Mouse (Mus musculus) mature B cell (primary cell): Measurements from ENCODE around the gene Sypl.

Experiments used
- in situ Hi-C: fragments of 300-500 bp; cut with MboI; formaldehyde crosslinking; loops from 2 replicates; pipeline ENCODE4 v1.14.3; 2019

The Sypl gene

DNA sequence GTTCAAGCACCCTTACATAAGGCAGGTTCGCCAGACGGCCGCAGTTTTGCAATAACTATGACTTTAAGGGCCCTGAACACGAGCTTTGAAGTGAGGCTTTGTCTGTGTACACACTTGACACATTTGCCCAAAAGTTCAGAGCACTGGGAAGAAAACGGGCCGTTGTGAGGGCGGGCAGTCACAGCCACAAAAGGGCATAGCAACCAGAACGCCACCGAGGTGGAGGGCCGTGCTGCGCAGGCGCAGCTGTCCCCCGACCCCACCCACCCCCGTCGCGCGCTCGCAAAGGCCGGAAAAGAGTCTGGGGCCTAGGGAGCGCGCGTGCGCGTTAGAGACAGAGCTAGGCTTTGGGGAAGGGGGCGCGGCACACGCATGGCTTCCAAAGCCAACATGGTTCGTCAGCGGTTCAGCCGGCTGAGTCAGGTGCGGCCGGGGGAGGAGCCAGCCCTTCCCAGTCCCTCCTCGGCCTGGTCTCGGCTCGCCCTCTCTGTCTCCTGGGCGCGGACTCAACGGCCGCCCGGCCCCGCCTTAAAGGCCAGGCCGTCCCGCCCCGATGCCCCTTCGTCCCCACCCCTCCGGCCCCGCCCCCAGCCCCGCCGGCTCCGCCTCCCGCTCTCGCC, at the start of gene Sypl:
TSS of gene Sypl (plus strand) at position 296 of the 620 bp plus-strand sequence.
- in situ Hi-C loops, result no loop called here

DNA sequence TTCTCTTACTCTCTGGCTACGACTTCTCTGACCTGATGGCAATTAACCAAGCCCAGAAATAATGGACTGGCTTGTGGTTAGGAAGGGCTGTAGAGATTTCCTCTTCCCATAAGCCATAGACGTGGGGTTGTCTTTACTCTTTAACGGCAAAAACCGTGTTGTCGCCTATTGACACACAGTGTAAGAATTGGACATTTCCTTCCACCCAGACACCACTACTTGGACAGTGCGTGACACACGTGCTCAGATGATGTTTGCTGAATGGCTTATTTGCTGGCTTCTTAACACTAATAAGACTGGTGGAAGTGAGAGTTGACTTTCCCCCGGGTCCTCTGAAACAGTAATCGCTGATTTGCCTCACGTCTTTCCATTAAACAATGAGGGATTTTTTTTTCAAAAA, 44.0 kb upstream of the Sypl start:
- in situ Hi-C loops, result loop anchor here (5.0 kb wide), 1 partner anchor 98 kb away; no protein-coding TSS in a partner anchor

DNA sequence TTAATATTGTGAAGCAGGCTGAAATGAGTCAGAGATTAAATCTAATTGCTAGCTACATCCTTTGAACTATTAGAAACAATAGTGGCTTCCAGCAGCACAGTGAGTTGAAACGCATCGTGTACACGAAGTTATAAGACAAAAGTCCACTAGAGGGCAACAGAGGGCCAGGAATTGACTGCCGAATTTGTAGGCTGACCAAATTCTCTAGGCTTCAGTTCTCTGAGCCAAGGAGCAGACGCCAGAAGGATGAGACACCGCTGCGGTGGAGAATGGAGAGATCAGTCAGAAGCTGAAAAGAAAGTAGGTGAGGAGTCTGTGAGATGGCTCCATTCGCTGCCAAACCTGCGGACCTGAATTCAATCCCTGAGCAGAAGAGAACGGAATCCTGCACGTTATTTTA, 43.6 kb upstream of the Sypl start:
- in situ Hi-C loops, result loop anchor here (5.0 kb wide), 1 partner anchor 97 kb away; no protein-coding TSS in a partner anchor

DNA sequence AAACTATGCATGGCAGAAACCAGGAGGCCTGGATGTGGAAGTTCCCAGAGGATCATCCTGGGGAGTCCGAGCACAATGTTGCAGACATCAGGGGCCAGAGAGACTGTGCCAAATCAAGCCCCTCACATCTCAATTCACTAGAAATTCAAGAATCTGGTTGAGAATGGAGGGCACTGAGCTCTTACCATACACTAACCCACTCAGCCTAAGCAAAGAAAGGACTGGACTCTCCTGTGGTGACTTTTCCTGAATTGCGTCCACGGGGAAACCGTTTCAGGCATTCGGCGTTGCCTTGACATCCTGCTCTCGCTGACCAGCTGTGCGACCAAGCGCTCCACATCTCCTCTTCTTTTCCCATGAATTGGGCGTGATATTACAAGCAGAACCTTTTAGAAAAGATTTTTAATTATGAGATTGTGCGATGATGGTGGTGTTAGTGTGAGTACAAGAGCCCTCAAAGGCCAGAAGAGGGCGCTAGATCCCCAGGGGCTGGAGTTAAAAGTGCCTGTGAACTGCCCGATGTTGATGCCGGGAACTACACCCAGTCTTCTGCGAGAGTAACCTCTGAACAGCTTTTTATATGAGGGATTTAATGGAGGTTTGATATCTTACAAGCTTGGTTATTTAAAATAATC, 43.0 kb upstream of the Sypl start:
- in situ Hi-C loops, result loop anchor here (5.0 kb wide), 1 partner anchor 97 kb away; no protein-coding TSS in a partner anchor

DNA sequence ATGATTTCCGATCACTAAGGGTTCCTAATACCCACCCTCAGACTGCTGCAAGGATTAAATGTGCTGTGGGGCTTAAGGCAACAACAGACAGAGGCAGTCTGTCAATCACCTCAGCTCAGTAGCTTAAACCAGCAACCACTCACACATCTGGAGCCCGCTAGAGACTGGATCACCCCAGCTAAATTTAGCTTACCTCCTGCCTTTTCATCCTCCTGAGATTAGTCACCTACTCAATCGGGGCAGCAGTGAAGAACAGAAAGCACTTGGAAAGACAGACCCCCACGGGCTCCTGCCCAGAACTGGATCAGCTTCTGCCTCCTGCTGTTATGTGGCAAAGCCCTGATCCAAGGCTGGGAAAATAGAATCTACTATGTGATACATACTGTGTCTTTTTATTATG, 42.1 kb upstream of the Sypl start:
- in situ Hi-C loops, result loop anchor here (5.0 kb wide), 1 partner anchor 96 kb away; no protein-coding TSS in a partner anchor

DNA sequence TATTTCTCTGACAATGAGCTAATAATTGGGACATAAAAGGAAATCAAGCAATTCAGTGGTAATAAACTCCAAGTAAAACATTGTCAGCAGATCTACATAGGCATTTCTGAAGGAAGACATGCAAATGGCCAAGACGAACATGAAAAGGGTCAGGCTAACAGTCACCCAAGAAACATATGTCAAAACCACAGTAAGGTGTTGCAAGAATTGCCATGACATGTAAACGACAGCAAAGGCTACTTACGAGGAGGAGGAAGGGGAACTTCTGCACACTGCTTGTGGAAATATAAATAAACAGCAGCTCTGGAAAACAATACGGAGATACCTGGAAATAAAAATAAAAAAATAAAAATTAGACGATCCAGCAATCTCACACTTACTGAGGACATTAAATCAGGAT, 40.9 kb upstream of the Sypl start:
- in situ Hi-C loops, result loop anchor here (5.0 kb wide), 1 partner anchor 95 kb away; no protein-coding TSS in a partner anchor

DNA sequence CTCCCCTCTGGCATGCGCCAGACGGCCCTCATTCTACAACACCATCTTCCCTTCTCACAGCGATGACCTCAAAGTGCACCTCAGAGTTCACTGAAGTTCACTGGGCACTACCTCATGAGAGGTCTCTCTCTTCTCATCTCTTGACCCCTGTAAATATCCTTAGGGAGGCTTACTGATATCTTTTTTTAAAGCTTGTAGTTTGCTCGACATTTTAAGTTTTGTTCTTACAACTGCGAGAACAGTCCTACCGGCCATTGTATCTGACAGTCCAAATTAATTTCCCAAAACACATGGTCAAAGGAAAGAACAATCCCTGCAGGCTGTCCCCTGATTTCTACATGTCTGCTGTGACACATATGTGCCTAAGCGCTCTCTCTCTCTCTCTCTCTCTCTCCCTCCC, 35.0 kb upstream of the Sypl start:
- in situ Hi-C loops, result no loop called here

DNA sequence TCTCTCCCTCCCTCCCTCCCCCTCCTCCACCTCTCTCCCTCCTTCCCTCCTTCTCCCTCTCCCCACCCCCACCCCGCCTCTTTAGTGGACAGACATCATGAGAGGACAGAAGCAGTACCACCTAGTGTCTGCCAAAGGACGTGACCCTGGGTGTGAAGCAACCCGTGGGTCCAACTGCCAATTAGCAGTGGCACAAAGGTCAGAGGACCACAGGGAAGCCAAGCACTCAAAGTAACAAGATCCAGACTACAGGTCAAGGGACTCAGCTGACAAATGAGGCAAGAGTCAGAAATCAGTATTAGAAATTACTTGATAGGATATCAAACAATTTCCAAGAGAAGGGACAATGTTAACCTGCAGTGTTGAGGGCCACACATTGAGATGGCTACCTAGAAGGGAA, 34.6 kb upstream of the Sypl start:
- in situ Hi-C loops, result no loop called here

DNA sequence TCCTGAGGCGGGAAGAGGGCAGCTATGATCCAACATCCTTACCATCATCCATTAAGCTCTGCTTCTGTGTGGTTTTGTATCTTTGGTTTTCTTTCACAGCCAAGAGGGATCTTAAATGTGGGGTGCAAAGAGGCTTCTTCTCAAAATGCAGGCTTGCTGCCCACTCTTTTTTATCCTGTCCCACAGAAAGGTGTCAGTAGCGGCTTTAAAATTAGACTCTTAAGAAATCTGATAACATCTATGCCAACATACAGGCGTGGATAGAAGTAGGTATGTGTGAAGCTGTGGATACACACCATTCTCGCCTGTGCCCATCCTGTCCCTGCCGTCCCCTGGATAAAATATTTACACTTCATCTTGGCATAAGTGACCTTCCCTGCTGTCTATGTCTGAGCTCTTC, 34.2 kb upstream of the Sypl start:
- in situ Hi-C loops, result no loop called here

DNA sequence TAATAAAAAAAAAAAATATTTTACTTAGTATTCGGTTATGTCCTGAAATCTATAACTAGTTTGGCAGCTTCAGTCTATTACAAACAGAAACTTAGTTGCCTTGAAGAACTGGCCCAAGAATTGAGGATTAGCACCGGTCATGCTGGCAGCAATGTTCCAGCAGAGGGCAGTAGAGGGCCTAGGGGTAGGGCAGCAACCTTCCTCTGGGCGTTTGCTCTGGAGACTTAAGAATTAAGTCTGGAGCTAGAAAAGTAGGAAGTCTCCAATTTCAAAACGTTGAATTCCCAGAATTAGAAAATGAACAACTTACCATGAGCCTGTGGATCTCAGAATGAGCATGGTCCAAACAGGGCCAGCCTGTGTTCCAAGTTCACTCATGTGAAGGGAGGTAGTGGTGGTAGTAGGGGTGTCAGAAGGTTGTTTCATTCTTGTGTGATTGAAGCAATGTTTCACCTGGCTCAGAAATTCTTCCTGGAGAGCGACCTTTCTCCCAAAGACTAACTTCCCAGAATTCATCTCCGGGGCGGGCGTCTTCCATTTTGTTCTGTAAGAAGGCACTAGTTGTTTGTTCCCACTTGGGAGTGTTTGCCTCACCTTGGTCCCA, 33.4 kb upstream of the Sypl start:
- in situ Hi-C loops, result no loop called here

DNA sequence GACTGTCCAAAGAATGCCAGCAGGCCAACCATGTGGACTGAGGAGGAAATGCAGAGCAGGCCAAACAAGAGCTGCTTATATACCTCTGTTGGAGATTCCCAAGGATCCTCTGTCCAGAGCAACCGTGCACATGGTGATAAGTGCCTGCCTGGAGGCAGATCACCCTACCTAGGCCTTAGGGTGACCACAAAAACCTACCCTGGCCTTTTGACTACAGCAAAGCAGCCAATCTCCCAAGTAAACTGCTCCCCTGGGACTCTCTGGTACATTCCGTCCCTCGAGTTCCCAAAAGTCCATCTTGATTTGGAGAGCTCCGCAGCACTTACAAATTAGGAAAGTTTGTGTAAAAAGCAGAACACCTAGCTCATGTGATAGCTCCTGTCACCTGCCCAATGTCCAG, 32.6 kb upstream of the Sypl start:
- in situ Hi-C loops, result no loop called here

DNA sequence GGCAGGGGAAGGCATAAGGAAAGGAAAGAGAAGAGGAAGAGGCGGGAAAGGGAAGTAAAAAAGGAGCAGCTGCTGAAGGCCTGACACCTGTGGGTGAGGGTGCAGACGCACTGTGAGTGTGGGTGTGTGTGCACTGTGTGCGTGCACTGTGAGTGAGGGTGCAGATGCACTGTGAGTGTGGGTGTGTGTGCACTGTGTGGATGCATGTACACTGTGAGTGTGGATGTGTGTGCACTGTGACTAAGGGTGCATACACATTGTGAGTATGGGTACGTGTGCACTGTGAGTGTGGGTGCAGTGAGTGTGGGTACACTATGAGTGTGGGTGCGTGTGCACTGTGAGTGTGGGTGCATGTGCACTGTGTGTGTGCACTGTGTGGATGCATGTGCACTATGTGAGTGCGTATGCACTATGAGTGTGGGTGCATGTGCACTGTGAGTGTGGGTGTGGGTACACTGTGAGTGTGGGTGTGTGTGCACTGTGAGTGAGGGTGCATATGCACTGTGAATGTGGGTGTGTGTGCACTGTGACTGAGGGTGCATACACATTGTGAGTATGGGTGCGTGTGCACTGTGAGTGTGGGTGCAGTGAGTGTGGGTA, 32.1 kb upstream of the Sypl start:
- in situ Hi-C loops, result no loop called here

DNA sequence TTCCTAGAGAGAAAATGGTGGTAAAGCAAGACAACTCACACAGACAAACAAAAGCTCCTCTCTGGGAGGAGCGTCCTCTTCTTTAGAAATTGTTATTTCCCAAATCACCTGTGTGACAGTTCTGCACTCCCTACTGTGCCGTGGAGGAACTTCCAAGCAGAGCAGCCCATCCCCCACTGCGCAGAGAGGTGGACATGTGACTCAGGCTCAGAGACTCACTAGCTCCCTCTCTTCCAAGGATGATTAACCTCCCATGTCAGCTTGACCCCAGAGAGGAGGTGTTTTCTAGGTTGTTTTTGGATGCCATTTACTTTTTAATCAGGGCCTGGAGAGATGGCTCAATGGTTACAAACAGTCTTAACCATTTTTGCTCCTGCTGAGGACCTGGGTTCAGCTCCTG, 29.4 kb upstream of the Sypl start:
- in situ Hi-C loops, result no loop called here

DNA sequence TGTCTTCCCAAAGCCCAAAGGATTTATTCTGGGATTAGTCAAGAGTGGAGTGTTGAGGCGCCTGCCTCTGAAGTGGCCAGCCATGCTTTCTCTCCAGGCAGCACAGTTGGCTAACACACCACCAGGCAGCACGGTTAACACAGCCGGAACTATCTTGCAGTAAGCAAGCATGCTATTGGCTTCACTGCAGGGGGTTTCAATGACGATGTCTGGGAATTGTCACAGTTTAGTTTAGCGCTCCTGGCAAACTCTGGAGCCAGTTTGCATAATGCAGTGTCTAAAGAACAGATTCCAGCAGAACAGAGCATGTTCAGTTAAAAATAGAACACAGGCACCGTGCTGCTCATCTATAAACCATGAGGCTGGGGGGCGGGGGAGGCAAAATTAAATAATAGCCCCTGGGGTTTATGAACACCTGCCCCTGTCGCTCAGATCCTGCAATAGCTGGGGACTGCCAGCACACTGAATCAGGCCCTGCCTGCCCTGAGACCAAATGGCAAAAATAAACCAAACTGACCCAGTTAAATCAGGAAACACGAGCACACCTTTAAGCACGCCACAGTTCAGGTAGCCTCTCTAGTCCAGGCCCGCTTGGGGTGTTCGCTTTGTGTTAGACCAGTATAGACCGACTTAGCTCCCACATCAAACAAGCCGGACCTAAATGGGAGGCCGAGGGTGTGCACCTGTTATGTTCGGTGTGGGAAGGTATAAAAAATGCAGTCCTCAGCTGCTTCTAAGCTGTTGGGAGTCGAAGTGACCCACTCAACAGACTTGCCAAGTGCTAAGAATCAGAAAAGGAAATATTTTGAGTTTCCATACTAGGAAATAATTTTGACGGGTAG, 27.1 kb upstream of the Sypl start:
- in situ Hi-C loops, result no loop called here

DNA sequence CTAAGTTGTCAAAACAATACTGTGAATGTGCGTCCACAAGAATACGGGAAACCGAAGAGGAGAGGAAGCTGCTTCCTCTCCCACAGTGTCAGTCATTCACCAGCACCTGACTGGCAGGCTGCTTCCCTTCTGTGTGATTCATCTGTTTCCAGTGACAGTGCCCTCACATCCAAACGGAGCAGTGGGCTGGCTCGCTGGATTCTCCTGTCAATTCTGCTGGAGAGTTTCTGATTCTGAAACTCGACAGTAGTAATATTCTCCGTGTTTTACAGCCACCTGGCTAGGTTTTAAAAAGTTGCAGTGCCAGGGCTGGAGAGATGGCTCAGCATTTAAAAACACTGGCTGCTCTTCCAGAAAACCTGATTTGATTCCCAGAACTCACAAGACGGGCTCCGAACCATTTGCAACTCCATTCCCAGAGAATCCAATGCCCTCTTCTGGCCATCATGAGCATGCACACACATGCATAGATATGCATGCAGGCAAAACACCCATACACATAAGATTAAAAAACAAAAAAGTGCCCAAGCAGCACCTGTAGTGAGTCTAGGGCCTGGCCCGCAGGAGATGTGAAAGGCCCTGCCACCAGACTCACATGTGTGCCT, 26.4 kb upstream of the Sypl start:
- in situ Hi-C loops, result no loop called here

DNA sequence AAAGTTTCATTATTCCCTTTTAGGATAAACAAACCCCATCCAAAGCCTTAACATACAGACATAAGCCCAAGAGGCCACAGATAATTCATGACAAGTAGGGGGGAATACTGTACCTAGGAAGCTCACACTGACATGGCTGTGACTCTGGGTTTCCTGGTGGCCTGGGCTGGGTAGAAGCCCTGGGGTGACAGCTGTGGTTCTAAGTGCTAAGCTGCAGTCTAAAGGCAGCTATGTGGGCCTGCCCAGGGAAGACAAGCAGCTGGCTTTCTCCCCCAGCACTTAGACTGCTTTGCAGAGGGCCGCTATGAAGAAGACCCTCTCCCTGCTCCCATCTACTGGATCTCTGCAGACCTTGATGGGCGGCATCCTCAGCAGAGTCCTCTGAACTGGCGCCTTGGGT, 25.5 kb upstream of the Sypl start:
- in situ Hi-C loops, result no loop called here

DNA sequence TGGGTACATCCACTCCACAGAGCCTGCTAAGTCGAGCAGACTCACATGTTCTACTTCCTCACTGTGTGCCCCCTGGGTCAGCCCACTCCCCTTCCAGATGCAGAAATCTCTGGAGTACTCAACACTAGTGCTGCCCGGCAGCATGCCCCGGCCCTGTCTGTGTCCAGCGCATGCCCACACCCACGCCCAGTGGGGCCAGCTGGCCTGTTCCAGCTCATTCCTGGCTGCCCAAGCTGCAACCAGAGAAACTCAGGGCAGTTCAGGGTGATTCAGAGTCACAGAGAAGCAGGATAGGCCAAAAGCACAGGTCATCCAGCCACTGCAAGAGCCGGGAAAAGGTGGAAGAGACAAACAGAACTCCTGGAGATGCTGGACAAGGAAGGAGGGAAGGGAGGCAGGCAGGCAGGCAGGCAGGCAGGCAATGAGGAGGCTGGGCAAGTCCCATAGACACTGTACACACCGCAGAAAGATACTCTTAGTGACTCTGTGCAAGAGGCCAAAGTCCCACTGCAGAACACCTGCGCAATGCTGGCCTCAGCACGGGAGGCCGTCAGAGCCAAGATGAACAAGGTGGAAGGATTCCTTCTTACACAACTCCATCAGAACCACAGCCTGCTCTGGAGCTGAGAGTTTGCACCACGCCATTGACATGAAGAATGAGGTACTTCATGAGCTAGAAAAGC, 23.7 kb upstream of the Sypl start:
- in situ Hi-C loops, result no loop called here

DNA sequence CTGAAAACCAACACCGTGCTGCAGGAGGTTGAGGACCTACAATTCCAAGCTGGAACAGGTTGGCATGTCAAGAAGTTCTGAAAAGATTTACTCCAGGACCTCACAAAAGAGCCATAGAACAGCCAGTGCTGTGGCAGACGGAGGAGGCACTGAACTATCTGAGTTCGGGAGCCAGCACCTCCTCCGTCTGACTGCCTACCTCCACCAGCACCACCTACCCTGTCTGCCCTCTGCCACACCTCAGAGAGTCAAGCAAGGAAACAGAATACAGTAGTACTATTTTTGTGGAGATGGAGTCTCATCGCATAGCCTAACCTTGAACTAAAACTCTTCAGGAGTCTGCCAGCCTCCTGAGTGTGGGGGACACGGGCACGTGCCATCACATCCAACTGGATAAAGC, 23.1 kb upstream of the Sypl start:
- in situ Hi-C loops, result no loop called here

DNA sequence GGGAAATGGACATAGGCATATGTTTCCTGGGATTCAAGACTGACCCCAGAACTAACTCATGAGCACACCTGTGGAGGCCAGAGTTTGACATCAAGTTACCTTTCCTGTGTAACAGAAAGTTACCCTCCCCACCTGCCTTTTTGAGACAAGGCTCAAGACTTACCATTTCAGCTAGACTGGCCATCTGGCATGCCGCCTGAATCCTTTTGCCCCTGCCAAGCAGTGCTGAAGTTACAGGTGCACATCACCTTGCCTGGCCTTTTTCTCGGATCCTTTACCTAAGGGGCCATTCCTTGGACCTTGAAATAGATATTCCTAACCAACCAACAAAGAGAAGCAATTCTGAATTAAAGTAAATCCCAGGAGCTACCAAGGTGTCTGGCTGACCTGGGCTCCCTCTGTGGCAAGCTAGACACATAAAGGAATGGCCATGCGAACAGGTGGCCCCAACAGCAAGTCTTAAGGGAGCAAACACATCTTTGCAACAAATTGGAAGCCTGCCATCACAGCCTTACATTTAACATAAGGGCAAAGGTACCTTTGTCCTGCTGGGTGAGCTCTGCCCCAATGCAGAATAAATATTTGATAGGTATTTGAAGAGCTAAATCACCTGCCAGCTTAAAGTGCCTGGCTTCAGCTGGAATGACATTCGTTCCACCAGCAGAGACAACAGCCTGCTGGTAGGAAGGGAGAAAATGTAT, 17.3 kb upstream of the Sypl start:
- in situ Hi-C loops, result no loop called here

DNA sequence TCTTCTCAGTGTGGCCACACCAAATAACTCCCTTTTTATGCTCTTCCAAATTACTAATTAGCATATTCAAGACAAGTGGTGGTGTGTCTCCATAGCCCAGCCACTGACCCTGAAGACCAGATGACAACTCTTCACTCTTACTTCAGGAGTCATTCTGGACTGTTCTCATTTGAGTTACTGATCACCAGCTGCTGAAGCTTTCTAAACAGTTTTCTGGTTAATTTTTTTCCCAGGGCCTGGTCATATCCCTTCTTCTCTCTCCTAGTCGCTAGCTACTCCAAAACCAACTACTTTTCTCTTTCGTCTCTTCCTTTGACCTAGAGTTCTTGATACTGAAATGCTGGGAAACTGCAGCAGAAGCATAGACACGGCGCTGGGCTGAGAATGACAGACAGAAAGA, 12.6 kb upstream of the Sypl start:
- in situ Hi-C loops, result no loop called here
